Mouse (Mus musculus): ENCODE measurements around the gene Olfr622.

The Olfr622 gene

DNA sequence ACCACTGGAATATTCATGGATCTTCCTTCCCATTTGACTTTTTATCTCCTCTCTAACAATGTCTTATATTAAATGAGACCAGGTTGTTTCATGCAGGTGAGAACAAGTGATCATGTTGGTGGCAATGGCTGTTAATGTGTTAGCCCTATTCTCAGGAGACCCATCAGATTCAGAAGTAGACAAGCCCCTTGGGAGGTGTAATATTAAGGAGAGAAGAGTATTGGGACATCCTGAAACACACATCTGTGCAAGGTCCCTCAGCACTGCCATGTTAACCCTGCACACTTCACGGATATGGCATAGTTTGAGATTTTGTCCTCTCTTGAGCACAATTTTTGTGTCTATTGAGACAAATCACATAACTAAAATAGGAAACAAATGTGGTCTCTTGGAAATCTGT, at the start of gene Olfr622:
Olfr622 (minus strand) TSS at position 101 of the 400 bp plus-strand sequence.
- DNase-seq (ENCODE audit: low spot score), result no peak

- DNase-seq (ENCODE audit: low spot score), result no peak
These were observed 39.9 kb upstream of the Olfr622 start, which contains the start of gene Olfr625-ps1 for GRCm38 (mm10) chr7:103682420-103682819. TSS of gene Olfr625-ps1 (plus strand) at chr7:103682720.

DNA sequence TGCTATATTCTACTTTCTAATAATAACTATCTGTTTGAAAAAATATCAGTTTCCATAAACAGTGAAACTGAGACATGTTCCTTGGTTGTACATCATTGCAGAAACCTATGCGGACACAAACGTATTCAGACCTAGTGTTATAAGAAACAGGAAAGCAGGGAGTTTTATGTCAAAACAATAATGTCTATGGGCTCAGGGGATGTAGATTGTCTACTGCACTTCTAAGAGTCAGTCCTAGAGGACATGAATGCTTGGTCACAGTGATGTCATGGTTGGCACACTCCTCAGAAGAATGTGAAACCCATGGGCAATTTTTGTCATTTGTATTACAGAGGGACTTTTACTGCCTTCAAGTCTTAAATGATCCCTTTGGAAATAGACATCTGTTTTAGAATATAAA, 28.6 kb upstream of the Olfr622 start, which contains the start of gene Olfr624:
Olfr624 (minus strand) TSS at position 101 of the 400 bp plus-strand sequence.
- no peak for DNase-seq (ENCODE audit: low spot score)

- no peak for DNase-seq (ENCODE audit: low spot score)
These were observed 21.1 kb upstream of the Olfr622 start, which contains the start of gene Olfr623 for GRCm38 (mm10) chr7:103663598-103663997. TSS of gene Olfr623 (minus strand) at chr7:103663698.

GRCm38 (mm10) chr7:103644070-103644469, 1.6 kb upstream of the Olfr622 start:
- no peak for DNase-seq (ENCODE audit: low spot score)

GRCm38 (mm10) chr7:103636795-103637194, 5.7 kb downstream of the Olfr622 start:
- no peak for DNase-seq (ENCODE audit: low spot score)

GRCm38 (mm10) chr7:103612434-103612833, 30.1 kb downstream of the Olfr622 start, which contains the start of gene Olfr620:
TSS of gene Olfr620 (minus strand) at chr7:103612534.
- no peak for DNase-seq (ENCODE audit: low spot score)

GRCm38 (mm10) chr7:103607425-103607824, 35.1 kb downstream of the Olfr622 start:
- DNase-seq (ENCODE audit: low spot score), result no peak

GRCm38 (mm10) chr7:103600275-103600674, 42.2 kb downstream of the Olfr622 start, which contains the start of gene Olfr619:
TSS of gene Olfr619 (plus strand) at chr7:103600575.
- DNase-seq (ENCODE audit: low spot score), result no peak

DNA sequence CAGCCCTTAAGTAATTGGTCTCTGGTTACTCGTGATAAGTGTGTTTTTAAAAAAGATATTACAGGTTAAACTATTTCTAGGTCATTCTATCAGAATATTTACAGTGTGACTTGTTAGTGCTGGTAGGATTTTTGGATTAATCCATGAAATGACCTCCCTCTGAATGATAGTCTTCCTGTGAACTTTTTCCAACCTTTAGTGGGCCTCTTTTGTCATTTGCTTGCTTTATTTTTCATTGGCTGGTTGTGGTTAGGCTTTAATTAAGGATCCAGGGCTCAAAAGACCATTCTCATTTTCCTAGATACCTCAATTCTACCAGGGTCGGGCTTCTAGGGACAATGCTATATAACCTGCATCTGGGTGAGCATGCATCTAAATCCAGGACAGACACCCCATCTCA, 52.7 kb downstream of the Olfr622 start, which contains the start of gene Olfr618:
Olfr618 (plus strand) TSS at position 301 of the 400 bp plus-strand sequence.
- DNase-seq (ENCODE audit: low spot score), result no peak
